Mouse (Mus musculus) olfactory bulb, adult 2 months (tissue): Measurements from ENCODE around the gene Ppp1r14b.

Source experiments
- CTCF ChIP-seq: fragments of 200-500 bp; IDR thresholded peaks from 2 replicates; pipeline ENCODE4 v1.5.1; 2012; ENCODE audit warnings: low read depth, mild to moderate bottlenecking, low read length, moderate library complexity; ENCODE audit not compliant: insufficient read depth
- POLR2A ChIP-seq: fragments of 200-500 bp; IDR thresholded peaks from 2 replicates; pipeline ENCODE4 v1.6.1; 2012; ENCODE audit warnings: mild to moderate bottlenecking, low read depth, low read length, moderate library complexity; ENCODE audit not compliant: insufficient read depth

DNA sequence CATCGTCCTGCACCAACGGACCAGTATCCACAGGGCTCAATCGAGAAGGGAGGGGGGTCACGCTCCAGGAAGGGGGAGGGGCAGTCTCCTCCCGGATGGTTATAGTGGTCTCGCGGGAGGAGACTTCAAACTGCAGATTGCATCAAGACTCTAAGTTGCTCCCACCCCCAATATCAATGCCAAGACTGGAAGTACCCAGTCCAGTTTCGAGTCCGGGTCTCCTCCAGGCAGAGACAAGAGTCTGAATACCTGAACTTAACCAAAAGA is 49.5 kb upstream of the Ppp1r14b start, which contains the start of gene Catsperz:
- TF ChIP-seq CTCF = no peak
- no peak for TF ChIP-seq POLR2A
